Mouse (Mus musculus): ENCODE data around the gene Pitpnc1. TPM values are rescaled to one million over a fixed set of nuclear protein-coding genes. Genes with fewer than 3 reads are reported as not detected.

Pitpnc1 gene
- polyA plus RNA-seq, 1 experiment, result 26.6 TPM

- no peak for DNase-seq (ENCODE audit: extremely low spot score in 1 of 2, low spot score in 1 of 2)
These were observed 60.3 kb downstream of the Pitpnc1 start for GRCm38 (mm10) chr11:107410090-107410732.

- DNase-seq (ENCODE audit: extremely low spot score in 1 of 2, low spot score in 1 of 2), result no peak
These were observed 61.6 kb downstream of the Pitpnc1 start for GRCm38 (mm10) chr11:107408886-107409285.

GRCm38 (mm10) chr11:107407698-107408097, 62.8 kb downstream of the Pitpnc1 start:
- DNase-seq (ENCODE audit: extremely low spot score in 1 of 2, low spot score in 1 of 2), result no peak

- DNase-seq (ENCODE audit: extremely low spot score in 1 of 2, low spot score in 1 of 2), result no peak
These were observed 64.7 kb downstream of the Pitpnc1 start for GRCm38 (mm10) chr11:107405606-107406333.

GRCm38 (mm10) chr11:107403309-107403708, 67.2 kb downstream of the Pitpnc1 start:
- no peak for DNase-seq (ENCODE audit: extremely low spot score in 1 of 2, low spot score in 1 of 2)

GRCm38 (mm10) chr11:107401839-107402590, 68.5 kb downstream of the Pitpnc1 start:
- DNase-seq (ENCODE audit: extremely low spot score in 1 of 2, low spot score in 1 of 2), result no peak

- DNase-seq (ENCODE audit: extremely low spot score in 1 of 2, low spot score in 1 of 2), result no peak
These were observed 69.7 kb downstream of the Pitpnc1 start for GRCm38 (mm10) chr11:107400826-107401225.

GRCm38 (mm10) chr11:107400005-107400404, 70.5 kb downstream of the Pitpnc1 start:
- DNase-seq (ENCODE audit: extremely low spot score in 1 of 2, low spot score in 1 of 2), result no peak

- no peak for DNase-seq (ENCODE audit: extremely low spot score in 1 of 2, low spot score in 1 of 2)
These were observed 73.0 kb downstream of the Pitpnc1 start for GRCm38 (mm10) chr11:107397326-107397998.

GRCm38 (mm10) chr11:107394245-107394644, 76.3 kb downstream of the Pitpnc1 start:
- DNase-seq (ENCODE audit: extremely low spot score in 1 of 2, low spot score in 1 of 2), result no peak

GRCm38 (mm10) chr11:107393828-107394165, 76.7 kb downstream of the Pitpnc1 start:
- DNase-seq (ENCODE audit: extremely low spot score in 1 of 2, low spot score in 1 of 2), result peak; percentile 44 to 69

- DNase-seq (ENCODE audit: extremely low spot score in 1 of 2, low spot score in 1 of 2), result no peak
These were observed 77.2 kb downstream of the Pitpnc1 start for GRCm38 (mm10) chr11:107393154-107393827.

- peak in 1 of 2 experiments; percentile 49 for DNase-seq (ENCODE audit: extremely low spot score in 1 of 2, low spot score in 1 of 2)
These were observed 80.0 kb downstream of the Pitpnc1 start for GRCm38 (mm10) chr11:107390540-107390939.

GRCm38 (mm10) chr11:107390001-107390400, 80.5 kb downstream of the Pitpnc1 start:
- DNase-seq (ENCODE audit: extremely low spot score in 1 of 2, low spot score in 1 of 2), result peak in 1 of 2 experiments; percentile 37

GRCm38 (mm10) chr11:107386481-107386880, 84.0 kb downstream of the Pitpnc1 start:
- no peak for DNase-seq (ENCODE audit: extremely low spot score in 1 of 2, low spot score in 1 of 2)

GRCm38 (mm10) chr11:107385306-107385705, 85.2 kb downstream of the Pitpnc1 start:
- DNase-seq (ENCODE audit: extremely low spot score in 1 of 2, low spot score in 1 of 2), result no peak

- DNase-seq (ENCODE audit: extremely low spot score in 1 of 2, low spot score in 1 of 2), result no peak
These were observed 86.5 kb downstream of the Pitpnc1 start for GRCm38 (mm10) chr11:107383985-107384384.

- no peak for DNase-seq (ENCODE audit: extremely low spot score in 1 of 2, low spot score in 1 of 2)
These were observed 90.5 kb downstream of the Pitpnc1 start for GRCm38 (mm10) chr11:107379965-107380364.

- DNase-seq (ENCODE audit: extremely low spot score in 1 of 2, low spot score in 1 of 2), result peak in 1 of 2 experiments; percentile 67
These were observed 91.2 kb downstream of the Pitpnc1 start for GRCm38 (mm10) chr11:107379089-107379845.

GRCm38 (mm10) chr11:107377326-107377725, 93.2 kb downstream of the Pitpnc1 start:
- DNase-seq (ENCODE audit: extremely low spot score in 1 of 2, low spot score in 1 of 2), result no peak
